Mouse (Mus musculus): ENCODE data around the gene Dlgap3.
A peak's percentile ranks its signal among the peaks of the same experiment; 100 is the strongest.

Dlgap3 gene

DNA sequence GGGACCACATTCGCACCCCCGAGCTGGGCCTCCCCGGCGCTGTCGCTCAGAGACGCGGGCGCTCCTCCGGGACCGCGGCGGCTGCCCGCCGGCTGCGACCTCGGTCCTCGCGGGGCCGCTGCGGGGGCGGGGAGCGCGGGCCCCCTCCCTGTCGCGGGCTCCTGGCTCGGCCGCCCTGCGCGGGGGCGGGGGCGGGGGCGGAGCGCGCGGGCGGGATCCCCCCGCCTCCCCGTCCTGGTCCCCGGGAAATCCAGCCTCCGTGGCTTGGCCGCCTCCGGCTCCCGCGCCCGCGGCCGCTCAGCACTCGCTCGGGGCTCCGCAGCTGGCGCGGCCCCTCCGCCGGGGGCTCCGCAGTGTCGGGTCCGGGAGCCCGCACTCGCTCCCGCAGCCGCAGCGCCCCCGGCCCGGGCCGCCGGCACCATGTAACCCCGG is at the start of gene Dlgap3:
Gene Dlgap3, plus strand, starts transcription at position 291 of the 432 bp plus-strand sequence.
- DNase-seq = peak; percentile 77

DNA sequence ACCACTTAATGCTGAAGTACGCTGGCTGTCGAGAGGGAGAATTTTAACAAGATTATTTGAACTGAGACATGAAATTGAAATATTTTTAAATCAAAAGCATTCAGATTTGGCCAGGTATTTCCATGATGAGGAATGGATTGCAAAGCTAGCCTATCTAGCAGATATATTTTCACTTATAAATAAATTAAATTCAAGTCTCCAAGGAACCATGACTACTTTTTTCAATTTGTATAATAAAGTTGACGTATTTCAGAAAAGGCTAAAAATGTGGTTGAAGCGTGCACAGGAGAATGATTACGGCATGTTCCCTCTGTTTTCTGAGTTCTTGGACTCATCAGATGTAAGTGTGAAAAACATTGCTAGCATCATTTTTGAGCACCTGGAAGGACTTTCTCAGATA is 45.6 kb upstream of the Dlgap3 start, which contains the start of gene Tmem35b:
Gene Tmem35b, plus strand, starts transcription at position 301 of the 400 bp plus-strand sequence.
- DNase-seq = no peak

DNA sequence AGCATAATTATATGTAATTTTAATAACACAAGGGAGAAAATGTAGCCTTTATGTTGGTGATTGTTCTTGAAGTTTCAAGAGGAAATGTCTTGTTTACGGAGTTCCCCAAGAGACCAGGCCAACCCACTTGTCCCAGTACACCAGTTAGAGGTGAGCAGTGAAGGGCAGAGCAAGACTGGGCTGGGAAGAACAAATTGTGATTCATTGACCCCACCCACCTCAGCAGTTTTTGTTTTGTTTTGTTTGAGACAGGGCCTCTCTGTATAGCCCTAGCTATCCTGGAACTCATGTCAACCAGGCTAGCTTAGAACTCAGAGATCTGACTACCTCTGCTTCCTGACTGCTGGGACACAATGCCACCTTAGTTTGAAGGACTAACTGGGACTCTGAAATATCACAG is 44.7 kb upstream of the Dlgap3 start:
- DNase-seq = no peak

DNA sequence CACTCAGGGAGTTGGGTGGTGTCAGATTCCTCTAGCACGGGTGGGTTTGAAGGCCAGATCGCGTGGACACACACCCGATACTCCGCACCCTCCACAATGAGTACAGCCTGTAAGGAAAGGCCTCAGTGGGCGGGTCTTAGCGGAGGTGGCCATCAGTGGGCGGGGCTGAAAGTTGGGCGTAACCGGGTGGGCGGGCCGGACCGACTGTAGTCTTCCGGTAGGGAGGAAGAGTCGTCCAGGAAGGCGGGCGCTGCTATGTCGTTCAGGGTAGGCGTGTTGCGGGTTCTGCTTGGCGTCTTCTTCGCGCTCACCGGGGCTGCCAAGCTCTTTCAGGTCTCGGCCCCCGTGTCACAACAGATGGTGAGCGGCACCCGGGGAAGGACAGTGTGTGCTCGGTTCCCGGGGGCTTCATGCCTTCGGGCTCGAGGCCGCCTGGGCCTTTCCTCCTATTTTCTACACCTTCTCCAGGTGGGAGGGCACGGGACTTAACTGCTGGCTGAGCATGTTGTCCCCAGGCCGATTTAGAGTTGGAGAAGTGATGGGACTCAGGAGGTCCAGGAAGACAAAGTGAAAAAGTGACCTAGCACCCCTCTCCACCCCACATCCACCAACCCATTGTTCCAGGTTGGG is 43.1 kb upstream of the Dlgap3 start:
- DNase-seq = peak; percentile 73

DNA sequence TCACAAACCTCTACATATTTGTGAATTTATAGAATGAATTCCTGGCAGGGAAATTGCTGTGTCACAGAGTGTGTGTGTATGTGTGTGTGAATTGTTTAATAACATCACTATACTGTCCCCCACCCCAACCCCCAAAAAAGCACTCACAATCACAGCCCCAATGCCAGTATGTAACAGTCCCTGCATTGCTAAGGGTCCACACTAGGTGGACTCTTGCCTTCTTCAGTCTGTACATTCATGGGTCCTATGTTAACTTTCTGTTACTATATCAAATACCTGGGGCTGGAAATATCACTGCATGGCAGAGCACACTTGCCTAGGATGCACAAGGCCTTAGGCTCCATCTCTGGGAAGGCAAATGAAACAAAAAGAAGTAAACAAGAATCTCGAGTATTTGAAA is 34.3 kb upstream of the Dlgap3 start:
- no peak for DNase-seq

DNA sequence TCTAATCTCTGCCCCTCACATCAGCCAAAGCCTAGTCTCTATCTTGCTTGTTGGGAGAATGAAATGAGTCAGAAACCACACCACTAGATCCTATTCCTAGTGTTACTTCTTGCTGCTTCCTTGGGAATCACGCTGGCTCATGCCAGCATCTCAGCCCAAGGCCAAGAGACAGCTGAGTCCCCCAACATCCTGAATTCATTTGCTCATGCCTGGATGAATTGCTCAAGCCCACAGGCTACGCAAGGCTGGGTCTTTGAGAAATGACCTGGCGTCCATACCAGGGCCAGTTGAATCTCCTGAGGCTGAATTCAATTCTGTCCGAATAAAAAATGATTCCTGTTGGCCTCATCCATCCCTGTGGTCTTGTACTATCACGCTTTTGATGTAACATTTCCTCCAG is 31.4 kb upstream of the Dlgap3 start:
- DNase-seq = no peak

DNA sequence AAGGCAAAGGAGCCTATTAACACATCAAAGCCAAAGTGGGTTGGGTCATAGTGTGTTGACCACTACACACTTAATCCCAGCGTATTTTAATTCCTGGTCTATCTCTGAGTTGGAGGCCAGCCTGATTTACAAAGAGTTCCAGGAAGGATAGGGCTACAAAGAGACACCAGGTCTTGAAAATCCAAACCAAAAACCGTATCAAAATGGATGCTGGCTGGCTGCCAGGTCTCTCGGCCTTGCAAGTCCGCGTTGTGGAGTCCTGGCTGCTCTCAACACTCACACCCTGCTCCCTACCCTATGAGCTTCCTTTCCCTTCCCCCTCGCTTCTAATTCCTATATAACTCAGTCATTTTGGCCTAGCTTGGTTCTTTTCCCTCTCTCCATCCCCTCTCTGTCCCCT is 30.5 kb upstream of the Dlgap3 start:
- DNase-seq = no peak

DNA sequence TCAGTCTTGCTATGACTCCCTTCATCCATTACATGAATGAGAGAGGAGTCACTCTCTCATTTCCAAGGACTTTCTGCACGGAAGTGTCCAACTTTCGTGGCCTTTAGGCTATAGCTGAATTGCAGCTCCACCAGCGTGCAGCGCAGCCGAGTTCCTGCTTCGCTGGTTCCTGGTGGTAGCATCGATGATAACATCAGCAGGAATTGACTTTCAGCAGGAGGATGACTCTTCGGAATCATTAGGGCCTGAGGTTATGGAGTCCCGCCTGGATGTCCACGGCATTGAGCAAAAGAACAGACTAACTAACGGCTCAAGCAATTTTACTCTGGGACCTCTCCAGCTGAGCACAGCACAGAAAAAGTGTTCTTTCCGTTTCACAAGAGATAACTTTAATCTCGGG is 19.0 kb upstream of the Dlgap3 start:
- no peak for DNase-seq

DNA sequence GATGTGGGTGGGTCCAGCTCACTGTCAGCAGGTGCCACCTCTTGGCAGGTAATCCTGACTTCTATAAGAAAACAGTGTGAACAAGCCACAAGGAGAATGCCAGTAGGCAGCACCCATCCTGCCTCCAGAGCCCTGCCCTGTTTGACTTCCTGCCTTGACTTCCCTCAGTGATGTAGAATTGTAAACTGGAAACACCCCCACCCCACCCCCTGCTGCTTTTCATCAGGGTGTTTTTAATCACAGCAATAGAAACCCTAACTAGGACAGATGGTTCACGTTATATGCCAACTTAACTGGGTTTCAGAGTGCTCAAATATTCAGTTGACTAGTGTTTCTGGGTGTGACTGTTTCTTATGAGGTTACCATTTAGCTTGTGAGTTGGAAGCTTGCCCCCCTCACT is 15.7 kb upstream of the Dlgap3 start:
- DNase-seq = no peak

DNA sequence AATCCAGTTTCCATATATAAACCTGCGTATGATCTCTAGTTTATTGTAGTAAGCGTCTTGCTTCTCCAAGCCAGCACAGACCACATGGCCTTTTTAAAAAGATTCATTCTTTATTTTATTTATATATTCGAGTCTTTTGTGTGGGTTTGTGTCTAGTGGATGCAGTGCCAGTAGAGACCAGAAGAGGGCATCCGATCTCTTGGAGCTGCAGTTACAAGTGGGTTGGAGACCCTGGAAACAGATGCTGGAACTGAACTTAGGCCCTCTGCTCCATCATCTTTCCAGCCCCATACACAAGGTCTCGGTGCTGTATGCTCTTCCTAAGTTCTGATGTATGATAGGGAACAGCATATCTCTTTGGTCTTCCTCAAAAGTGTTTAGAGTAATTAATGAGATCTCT is 13.2 kb upstream of the Dlgap3 start:
- no peak for DNase-seq

DNA sequence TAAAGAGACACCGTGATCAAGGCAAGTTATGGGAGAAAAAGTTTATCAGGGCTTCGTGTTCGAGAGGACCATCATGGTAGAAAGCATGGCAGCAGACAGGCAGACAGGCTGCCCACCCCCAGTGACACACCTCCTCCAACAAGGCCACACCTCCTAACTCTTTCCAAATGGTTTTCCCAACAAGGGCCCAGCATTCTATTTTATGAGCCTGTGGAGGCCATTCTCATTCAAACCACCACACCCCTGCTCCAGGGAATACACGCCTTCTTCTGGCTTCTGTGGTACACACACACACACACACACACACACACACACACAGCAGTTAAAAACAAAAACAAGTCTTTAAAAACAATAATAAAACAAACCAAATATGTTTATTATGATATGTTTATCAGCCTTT is 11.3 kb upstream of the Dlgap3 start:
- DNase-seq = no peak

DNA sequence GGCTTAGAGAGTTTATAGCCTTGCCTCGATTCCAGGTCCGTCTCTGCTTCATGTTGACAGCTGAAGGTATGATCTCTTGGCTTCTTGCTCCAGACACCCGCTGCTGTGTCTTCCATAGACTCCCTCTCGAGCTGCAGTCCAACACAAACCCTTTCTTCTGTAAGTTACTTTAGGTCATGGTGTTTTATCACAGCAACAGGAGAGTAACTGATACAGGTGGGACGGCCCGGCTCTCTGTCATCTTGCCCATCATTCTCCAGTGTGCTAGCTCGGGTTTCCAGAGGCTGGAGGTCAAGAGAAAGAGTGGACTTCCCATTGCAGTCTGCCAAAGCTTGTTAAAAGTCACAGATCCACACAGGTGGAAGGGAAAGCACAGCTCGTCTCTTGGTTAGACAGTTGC is 5.1 kb upstream of the Dlgap3 start:
- no peak for DNase-seq

DNA sequence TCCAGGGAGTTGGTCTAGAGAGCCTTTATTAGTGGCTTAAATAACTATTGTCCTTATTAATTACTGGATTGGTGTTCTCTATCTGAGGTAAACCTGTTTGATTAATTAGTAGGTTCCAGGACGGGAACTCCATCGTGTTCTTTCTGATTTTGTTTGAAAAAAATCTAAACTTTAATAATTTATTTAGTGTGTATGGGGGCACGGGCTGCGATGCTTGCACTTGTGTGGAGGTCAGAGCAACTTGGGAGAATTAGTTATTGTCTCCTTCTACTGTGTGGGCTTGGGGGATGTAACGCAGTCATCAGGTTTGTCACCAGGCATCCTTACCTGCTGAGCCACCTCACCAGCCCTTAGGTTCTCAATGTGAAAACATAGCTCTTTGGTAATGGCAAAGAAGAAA is 1.9 kb upstream of the Dlgap3 start:
- no peak for DNase-seq

DNA sequence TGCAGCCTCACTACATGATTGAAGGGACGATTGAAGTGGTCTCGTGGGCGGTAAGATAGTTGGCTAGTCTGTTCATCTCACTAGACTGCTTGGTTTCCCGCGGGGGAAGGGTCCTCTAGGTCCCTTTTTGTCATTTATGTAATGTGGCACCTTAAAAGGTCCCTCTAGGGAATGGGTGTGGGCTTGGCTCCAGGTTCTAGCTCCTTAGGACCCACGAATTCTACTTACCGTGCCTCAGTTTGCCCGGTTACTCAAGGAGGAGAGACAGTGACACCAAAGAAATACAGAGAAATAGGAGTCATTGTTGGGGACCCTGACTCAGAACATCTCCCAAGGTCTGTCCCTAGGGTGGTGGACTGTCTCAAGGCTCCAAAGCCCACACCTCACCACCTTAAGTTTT is 1.3 kb upstream of the Dlgap3 start:
- peak; percentile 31 for DNase-seq

DNA sequence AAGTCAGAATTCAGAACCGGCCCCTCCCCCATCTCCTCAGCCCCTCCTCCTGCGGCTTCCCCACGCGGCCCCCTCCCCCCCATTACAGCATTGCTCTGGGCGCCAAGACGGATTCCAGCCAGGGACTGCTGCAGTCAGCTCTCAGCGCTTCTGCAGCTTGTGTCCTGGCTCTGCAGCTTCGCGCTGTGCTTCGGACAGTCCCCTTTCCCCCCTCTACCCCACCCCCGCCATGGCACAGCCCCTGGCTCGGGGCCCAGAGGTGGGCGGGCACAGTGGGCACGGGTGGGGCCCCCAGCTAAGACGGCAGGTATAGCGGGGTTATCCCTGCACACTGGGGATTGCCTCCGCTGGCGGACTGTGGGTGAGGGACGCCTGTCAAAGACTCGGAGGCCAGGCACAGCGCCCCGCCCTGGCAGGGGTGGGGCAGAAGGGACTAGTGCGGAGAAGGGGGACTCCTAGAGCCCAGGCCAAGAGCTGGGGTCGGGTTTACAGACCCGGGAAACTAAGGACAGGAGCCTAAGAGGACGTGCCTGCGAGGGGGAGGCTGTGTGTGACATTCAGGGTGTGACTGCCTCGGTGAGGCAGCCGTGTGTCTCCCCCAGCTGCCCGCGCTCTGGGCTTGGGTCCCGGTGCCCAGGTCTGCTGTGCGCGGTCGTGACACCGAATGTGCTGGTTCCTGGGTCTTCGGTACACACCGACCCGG is 642 bp upstream of the Dlgap3 start:
- peak; percentile 81 for DNase-seq

DNA sequence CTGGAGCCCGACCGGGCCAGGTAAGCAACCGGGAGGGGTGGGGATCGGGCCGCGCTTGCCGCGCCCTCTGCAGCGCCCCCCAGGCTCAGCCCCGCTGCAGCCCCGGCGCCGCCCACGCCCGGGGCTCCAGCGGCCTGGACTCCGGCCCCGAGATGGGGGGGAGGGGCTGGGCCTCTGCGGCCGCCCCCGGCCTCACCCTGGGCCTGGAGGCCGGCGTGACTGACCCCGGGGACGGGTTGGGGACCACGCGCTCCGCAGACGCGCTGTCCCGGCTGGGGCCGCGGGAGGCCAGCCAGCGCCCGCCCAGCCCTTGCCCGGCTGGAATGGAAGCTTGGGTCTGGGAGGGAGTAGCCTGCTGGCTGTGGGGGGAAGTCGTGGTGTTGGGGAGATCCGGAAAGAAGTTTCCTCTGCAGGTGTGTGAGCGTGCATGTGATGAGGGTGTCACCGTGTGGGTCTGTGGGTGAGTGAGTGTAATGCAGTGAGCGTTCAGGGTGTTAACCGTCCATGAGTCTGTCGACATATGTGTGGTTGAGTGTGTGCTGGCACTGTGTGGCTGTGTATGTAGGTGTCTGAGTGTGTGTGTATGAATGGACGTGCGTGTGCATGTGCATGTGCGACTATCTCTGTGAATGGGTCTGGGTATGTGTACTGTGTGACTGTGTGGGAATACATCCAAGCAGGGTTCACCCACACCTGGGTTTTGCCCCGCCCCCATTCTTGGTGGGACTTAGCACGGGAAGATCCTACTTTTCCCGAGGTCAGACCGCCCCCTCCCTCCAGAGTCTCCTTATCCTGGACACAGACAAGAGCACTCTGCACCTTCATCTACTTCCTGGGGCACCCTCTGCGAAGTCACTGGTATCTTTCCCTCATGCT is 580 bp downstream of the Dlgap3 start:
- DNase-seq = peak; percentile 59

DNA sequence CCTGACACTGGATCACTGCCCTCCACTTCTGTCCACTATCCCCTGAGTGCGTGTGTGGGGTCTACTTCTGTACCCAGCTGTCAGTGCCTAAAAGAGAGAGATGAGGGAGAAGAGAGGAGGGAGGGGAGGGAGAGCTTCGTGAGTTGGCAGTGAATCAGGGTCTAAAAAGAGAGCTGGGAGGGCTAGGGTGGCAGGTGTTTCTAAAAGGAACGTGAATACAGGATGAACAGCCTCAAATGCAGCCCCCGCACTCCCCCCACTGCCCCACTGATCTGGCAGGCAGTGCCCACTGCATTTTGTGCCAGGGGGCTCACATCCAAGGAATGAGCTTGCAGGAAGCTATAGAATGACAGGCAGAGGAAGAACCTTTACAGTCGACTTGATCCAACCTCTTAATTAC is 1.9 kb downstream of the Dlgap3 start:
- DNase-seq = peak; percentile 71

DNA sequence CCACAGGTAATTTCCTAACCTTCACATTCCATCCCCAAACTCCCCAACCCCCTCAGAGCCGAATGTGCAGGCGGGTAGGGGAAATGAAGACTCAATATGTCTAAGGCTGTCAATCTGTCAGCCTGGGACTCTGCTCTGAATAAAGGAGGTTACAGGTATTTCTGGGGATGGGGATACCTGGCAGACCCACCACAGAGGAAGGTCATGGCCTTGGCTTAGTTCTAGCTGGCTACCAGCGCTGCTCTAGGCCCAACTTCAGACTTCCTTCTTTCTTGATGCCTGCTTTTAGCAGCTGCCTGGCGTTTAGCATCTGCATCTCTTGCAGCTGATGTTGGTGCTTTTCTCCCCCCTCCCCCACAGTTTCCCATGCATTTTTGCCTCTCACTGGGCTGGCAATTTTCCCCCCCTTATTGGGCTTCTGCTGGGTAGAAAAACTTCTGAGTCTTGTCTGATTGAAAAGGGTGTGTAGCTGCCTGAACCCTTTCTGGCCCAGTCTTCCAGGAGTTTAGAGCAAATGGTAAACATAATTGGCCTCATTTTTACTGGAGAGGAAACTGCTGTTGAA is 2.4 kb downstream of the Dlgap3 start:
- DNase-seq = peak; percentile 28

DNA sequence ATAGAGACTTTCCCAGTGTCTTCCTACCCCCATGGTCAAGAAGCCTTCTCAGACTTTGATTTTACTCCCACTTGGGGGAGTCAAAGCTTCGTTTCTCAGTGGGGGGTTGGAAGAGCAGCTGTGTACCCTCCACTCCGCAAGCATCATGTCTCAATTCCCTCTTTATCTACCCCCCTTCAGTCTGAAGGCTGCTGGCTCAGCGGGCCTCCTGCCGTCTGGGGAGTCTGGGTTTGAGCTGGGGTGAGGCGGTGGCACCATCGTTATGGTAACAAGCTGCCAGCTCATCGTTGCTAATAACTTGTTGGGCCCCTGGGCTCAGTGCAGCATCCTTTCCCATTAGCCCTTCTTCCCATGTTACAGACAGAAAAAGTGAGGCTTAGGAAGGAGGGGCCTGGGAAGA is 3.1 kb downstream of the Dlgap3 start:
- DNase-seq = peak; percentile 24

DNA sequence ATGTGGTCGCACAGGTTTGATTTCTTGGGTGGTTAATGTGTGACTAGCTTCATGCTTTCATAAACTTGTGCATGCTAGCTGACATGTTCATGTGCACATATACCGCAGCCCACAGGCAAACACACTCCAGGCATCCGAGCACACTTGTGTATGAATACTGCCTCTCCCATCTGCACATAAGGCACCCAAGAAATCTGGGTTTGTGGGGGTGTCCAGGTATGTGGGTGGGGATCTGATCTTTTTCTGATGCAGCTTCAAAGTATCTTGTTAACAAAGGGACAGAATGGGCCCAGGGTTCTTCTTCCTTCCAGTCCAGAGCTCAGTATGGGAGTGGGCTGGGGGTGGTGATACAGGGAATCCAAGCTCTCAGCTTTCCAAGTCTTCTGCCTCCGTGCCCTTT is 3.6 kb downstream of the Dlgap3 start:
- DNase-seq = no peak

DNA sequence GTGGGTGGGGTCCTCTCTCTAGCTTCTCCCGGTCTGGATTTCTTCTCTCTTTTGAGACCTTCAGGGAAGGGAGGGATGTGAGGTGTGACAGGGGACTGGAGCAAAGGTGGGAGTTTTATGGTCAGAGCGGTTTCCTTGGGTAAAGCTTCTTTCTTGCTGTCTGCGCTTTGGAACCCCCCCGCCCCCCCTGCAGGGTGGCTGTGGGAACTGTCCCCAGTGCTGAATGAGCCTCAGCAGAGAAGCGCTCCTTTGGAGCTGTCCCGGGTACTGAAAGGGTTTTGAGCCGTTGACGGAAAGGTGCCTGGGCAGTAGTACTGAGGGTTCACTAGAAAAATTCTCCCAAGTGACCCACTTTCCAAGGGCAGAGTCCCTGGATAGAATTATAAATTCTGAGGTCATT is 4.5 kb downstream of the Dlgap3 start:
- DNase-seq = peak; percentile 23

DNA sequence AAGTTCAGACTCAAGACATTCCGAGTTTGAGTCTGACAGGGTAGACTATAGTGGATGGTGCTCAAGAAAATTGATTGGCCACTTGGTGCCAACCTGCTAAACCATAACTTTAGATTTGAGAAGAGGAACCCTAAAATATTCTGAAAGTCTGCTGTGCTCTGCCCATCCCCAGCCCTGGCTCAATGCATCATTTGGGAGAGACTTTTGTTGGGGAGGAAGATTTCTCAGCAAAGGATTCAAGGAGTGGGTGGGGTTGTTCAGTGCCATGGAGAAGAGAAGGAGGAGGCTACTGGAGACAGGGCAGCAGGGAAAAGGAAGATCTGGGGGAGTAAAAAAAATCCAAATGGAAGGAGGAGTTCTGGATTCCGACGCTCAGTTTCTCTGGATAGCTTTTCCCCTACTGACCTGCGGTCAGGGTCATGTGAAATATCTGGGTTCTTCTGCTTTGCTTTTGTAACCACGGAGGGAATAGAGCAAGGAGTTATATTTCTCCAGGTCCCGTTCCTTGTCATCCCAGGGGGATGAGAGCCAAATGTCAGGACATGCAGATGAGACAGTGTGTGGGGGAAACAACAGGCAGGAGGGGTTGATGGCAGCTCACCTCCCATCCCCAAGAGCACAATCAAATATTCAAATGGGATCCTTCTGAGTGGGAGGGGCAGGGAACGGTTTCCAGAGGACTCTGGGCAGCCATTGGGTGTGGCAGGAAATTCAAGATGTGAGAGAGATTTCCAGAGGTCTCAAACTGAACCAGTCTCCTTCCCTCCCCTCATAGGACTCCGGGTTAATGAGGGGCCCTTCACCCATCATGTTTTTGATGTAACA is 5.3 kb downstream of the Dlgap3 start:
- peak; percentile 13 for DNase-seq

DNA sequence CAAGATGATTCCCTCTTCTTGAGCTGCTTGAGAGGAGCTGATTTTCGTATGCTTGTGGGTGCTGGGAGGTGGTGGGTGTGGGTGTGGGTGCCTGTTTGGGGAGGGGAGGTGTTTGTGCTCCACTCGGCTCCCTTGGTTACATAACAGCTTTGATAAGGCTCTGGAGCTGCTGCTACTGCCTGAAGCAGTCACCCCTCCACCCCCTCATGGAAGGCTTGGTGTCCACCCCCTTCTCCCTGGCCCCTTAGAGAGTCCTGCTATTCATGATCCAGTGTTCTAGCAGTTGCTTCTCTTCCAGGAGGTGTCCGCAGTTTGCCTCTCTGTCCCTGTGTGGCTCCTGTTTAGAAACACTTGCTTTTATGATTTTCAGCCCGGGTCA is 5.9 kb downstream of the Dlgap3 start:
- DNase-seq = peak; percentile 18
